Comparison of ENCODE assay signal across 8 mouse cellular contexts in genomic region chr19:38055798-38056197, GRCm38 (mm10). TPM values are rescaled to one million over a fixed set of nuclear protein-coding genes. Genes with fewer than 3 reads are reported as not detected.
A peak's percentile ranks its signal among the peaks of the same experiment; 100 is the strongest.
DNase-seq lines count a peak whose midpoint lies in the region; ATAC-seq lines count a peak whose summit lies in the region.
"Had no signal": no experiment of that assay in that cellular context is flagged by ENCODE, and none has a peak within 500 bp of the region (broad histone marks: within the 10 kb centered on the region; RNA-seq: fewer than 3 reads in every experiment).

No protein-coding gene starts in this region.

- H3K4me3 ChIP-seq in neural tube, embryonic 11.5 days (ENCODE audit: low read depth, low read length) = peak overlapping the region; percentile 70
- H3K4me3 ChIP-seq in forebrain, embryonic 12.5 days (replicated peaks) = peak overlapping the region; percentile 62
- H3K4me3 ChIP-seq in liver, embryonic 12.5 days = peak overlapping the region; percentile 61

- WGBS in neural tube, embryonic 11.5 days = 19% methylated on average over 6 of the region's 6 CpGs
- WGBS in forebrain, embryonic 12.5 days = 23% methylated on average over 6 of the region's 6 CpGs
- WGBS in liver, embryonic 12.5 days (ENCODE audit: insufficient replicate concordance) = 14% methylated on average over 6 of the region's 6 CpGs

- peak overlapping the region; percentile 62 for H3K4me2 ChIP-seq in neural tube, embryonic 11.5 days (ENCODE audit: low read depth)
- H3K4me2 ChIP-seq in forebrain, embryonic 12.5 days = peak overlapping the region; percentile 63
- peak overlapping the region; percentile 67 for H3K4me2 ChIP-seq in liver, embryonic 12.5 days

- H3K27ac ChIP-seq in neural tube, embryonic 11.5 days (ENCODE audit: low read depth, low read length) = no peak overlapping the region
- no peak overlapping the region for H3K27ac ChIP-seq in forebrain, embryonic 12.5 days
- H3K27ac ChIP-seq in liver, embryonic 12.5 days = no peak overlapping the region

- no peaks in the 10 kb centered on the region for H3K9me3 ChIP-seq in neural tube, embryonic 11.5 days (ENCODE audit: control insufficient read depth, low read length)
- H3K9me3 ChIP-seq in forebrain, embryonic 12.5 days = no peaks in the 10 kb centered on the region
- no peaks in the 10 kb centered on the region for H3K9me3 ChIP-seq in liver, embryonic 12.5 days (replicated peaks)

- no peak overlapping the region for H3K9ac ChIP-seq in neural tube, embryonic 11.5 days (ENCODE audit: low read length)
- H3K9ac ChIP-seq in forebrain, embryonic 12.5 days = peak overlapping the region; percentile 76; the same call in 1 of the 2 replicates
- H3K9ac ChIP-seq in liver, embryonic 12.5 days = no peak overlapping the region

- no peak for DNase-seq in neural tube, embryonic 11.5 days (ENCODE audit: low spot score)
- DNase-seq in neural tube, embryonic 10.5 days (ENCODE audit: extremely low spot score, low spot score) = no peak
- no peak for DNase-seq in layer of hippocampus, postnatal 10 days (ENCODE audit: low spot score in 2 of 2)
- no peak for DNase-seq in thymus, postnatal 25 days
- DNase-seq in ovary, adult 18-20 months (ENCODE audit: low spot score) = no peak
- DNase-seq: gastrocnemius, postnatal 14 days had no signal

- no peaks in the 10 kb centered on the region for H3K4me1 ChIP-seq in neural tube, embryonic 11.5 days (ENCODE audit: control insufficient read depth, insufficient read depth, low read length)
- peaks cover 14% of the 10 kb centered on the region for H3K4me1 ChIP-seq in forebrain, embryonic 12.5 days
- H3K4me1 ChIP-seq in liver, embryonic 12.5 days = peaks cover 24% of the 10 kb centered on the region

- H3K27me3 ChIP-seq in neural tube, embryonic 11.5 days (ENCODE audit: control insufficient read depth, insufficient read depth, low read length) = no peaks in the 10 kb centered on the region
- H3K27me3 ChIP-seq in forebrain, embryonic 12.5 days = 0 out of 2 replicates have a peak, but pooled peaks cover 3% of the 10 kb centered on the region
- peaks cover 45% of the 10 kb centered on the region for H3K27me3 ChIP-seq in liver, embryonic 12.5 days (replicated peaks)

- ATAC-seq in neural tube, embryonic 11.5 days (ENCODE audit: insufficient read depth, low FRiP score, low TSS enrichment) = no peak
- ATAC-seq in forebrain, embryonic 12.5 days (ENCODE audit: low FRiP score) = no peak
- no peak for ATAC-seq in liver, embryonic 12.5 days

- H3K36me3 ChIP-seq in neural tube, embryonic 11.5 days (ENCODE audit: control insufficient read depth, insufficient read depth, low read length) = no peaks in the 10 kb centered on the region
- peaks cover 32% of the 10 kb centered on the region for H3K36me3 ChIP-seq in forebrain, embryonic 12.5 days (replicated peaks)
- peaks cover 14% of the 10 kb centered on the region for H3K36me3 ChIP-seq in liver, embryonic 12.5 days

RNA-seq across cellular contexts. Expression of gene Cep55, which starts 1.0 kb away (rescaled TPM):
- 40.8 and 44.6 TPM in 2 replicates for polyA plus RNA-seq in neural tube, embryonic 11.5 days (2014; fragmentation: Nextera tagmentation; extraction: Ambion mirVana)
- polyA plus RNA-seq in forebrain, embryonic 12.5 days (2016; fragmentation: Nextera tagmentation; extraction: Ambion mirVana) = 52.9 and 54.7 TPM in 2 replicates
- 8.6 and 9.6 TPM in 2 replicates for polyA plus RNA-seq in liver, embryonic 12.5 days (2016; fragmentation: Nextera tagmentation; extraction: Ambion mirVana)
- 1 to 10 TPM; 1.9 to 2.1 TPM for total RNA-seq in layer of hippocampus, postnatal 10 days (2021)

RNA-seq across cellular contexts. Expression of gene Myof, which starts 12.4 kb away (rescaled TPM):
- polyA plus RNA-seq in neural tube, embryonic 11.5 days (2014; fragmentation: Nextera tagmentation; extraction: Ambion mirVana) = 2.1 and 3.2 TPM in 2 replicates
- 2.1 and 2.9 TPM in 2 replicates for polyA plus RNA-seq in forebrain, embryonic 12.5 days (2016; fragmentation: Nextera tagmentation; extraction: Ambion mirVana)
- 0.66 and 0.97 TPM in 2 replicates for polyA plus RNA-seq in liver, embryonic 12.5 days (2016; fragmentation: Nextera tagmentation; extraction: Ambion mirVana)
- total RNA-seq in layer of hippocampus, postnatal 10 days (2021) = 1 to 10 TPM; 6.6 to 8.0 TPM

RNA-seq across cellular contexts. Expression of gene Ffar4, which starts 41.1 kb away (rescaled TPM):
- polyA plus RNA-seq in neural tube, embryonic 11.5 days (2014; fragmentation: Nextera tagmentation; extraction: Ambion mirVana) = not detected in 2 replicates
- not detected in 2 replicates for polyA plus RNA-seq in forebrain, embryonic 12.5 days (2016; fragmentation: Nextera tagmentation; extraction: Ambion mirVana)
- polyA plus RNA-seq in liver, embryonic 12.5 days (2016; fragmentation: Nextera tagmentation; extraction: Ambion mirVana) = 0.18 and 0.54 TPM in 2 replicates
- total RNA-seq in layer of hippocampus, postnatal 10 days (2021) = not detected
- total RNA-seq: gastrocnemius, postnatal 14 days had no signal
